Mouse (Mus musculus): ENCODE data around the gene Limch1. TPM values are rescaled to one million over a fixed set of nuclear protein-coding genes. Genes with fewer than 3 reads are reported as not detected.
A peak's percentile ranks its signal among the peaks of the same experiment; 100 is the strongest.

Limch1 gene
- polyA plus RNA-seq, 1 experiment from 2014 or later, result 61.9 TPM

GRCm38 (mm10) chr5:66996886-66997599, 251.4 kb downstream of the Limch1 start:
- WGBS, result 2% methylated on average over 33 of the region's 33 CpGs
- peaks cover 38% of the 10 kb centered on the region for H3K4me1 ChIP-seq

DNA sequence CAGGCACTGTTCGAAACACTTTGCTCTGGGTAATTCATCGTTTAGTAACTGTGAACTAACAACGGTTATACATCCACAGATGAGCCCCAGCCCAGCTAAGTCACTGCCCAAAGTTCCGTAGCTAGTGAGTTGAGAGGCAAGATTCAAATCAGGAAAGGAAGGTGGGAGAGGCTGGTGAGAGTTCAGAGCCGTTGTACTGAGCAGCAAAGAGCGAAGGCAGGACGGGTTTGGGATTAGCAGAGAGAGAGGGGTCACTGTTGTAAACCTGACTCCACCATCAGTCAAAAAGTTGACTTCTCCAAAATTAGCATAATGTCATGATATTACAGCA, 251.9 kb downstream of the Limch1 start:
- H3K27ac ChIP-seq, result no peak overlapping the region
- ATAC-seq (ENCODE audit: insufficient number of reproducible peaks, insufficient read depth, low FRiP score, low TSS enrichment), result no peak
- no peak overlapping the region for H3K9ac ChIP-seq
- peak overlapping the region; percentile 38 for H3K4me3 ChIP-seq
- H3K36me3 ChIP-seq, result peaks cover 13% of the 10 kb centered on the region
- H3K9me3 ChIP-seq, result no peaks in the 10 kb centered on the region
- H3K27me3 ChIP-seq, result no peaks in the 10 kb centered on the region
- 19% methylated on average over 7 of the region's 7 CpGs for WGBS
- peak overlapping the region; percentile 55 for H3K4me2 ChIP-seq (replicated peaks)
- H3K4me1 ChIP-seq, result peaks cover 38% of the 10 kb centered on the region

More at GRCm38 (mm10) chr5:66996886-66997599, 251.4 kb downstream of the Limch1 start:
- Histone ChIP-seq H3K9ac (peak overlapping the region; percentile 52), H3K36me3 (peaks cover 10% of the 10 kb centered on the region; the same call in 1 of the 2 replicates), H3K27me3 (no peaks in the 10 kb centered on the region), H3K4me3 (peak overlapping the region; percentile 38), H3K9me3 (no peaks in the 10 kb centered on the region), H3K27ac (peak overlapping the region; percentile 46), H3K4me2 (replicated peaks) (peak overlapping the region; percentile 55)
- ATAC-seq (ENCODE audit: insufficient number of reproducible peaks, insufficient read depth, low FRiP score, low TSS enrichment), result peak; percentile 78

DNA sequence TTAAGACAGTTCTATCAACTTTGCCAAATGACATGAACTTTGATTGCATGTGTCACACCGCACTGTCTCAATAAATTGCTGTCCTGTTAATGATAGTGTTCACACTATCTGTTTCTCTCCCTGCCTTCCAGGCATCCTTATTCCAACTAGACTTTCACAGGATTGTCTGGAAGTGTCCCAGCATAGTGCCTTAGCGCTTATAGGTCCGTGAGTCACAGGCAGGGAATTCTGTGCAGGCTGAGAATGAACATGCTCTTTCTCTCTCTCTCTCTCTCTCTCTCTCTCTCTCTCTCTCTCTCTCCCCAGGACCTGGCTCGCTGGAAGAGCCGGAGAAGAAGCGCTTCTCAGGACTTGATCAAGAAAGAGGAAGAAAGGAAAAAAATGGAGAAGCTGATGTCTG, 252.7 kb downstream of the Limch1 start:
- Histone ChIP-seq H3K27me3 (no peaks in the 10 kb centered on the region), H3K4me1 (peaks cover 33% of the 10 kb centered on the region), H3K9ac (no peak overlapping the region), H3K4me2 (replicated peaks) (no peak overlapping the region), H3K36me3 (peaks cover 19% of the 10 kb centered on the region), H3K9me3 (no peaks in the 10 kb centered on the region), H3K4me3 (no peak overlapping the region), H3K27ac (no peak overlapping the region)
- WGBS, result 84% methylated on average over 6 of the region's 6 CpGs
- no peak for ATAC-seq (ENCODE audit: insufficient number of reproducible peaks, insufficient read depth, low FRiP score, low TSS enrichment)

GRCm38 (mm10) chr5:67002346-67002745, 256.7 kb downstream of the Limch1 start:
- Histone ChIP-seq H3K27me3 (no peaks in the 10 kb centered on the region), H3K27ac (no peak overlapping the region), H3K4me3 (no peak overlapping the region), H3K9me3 (no peaks in the 10 kb centered on the region), H3K4me1 (peaks cover 6% of the 10 kb centered on the region; the same call in 1 of the 2 replicates), H3K9ac (no peak overlapping the region), H3K4me2 (replicated peaks) (no peak overlapping the region), H3K36me3 (peaks cover 19% of the 10 kb centered on the region)
- ATAC-seq (ENCODE audit: insufficient number of reproducible peaks, insufficient read depth, low FRiP score, low TSS enrichment), result no peak
- 86% methylated on average over 6 of the region's 6 CpGs for WGBS

DNA sequence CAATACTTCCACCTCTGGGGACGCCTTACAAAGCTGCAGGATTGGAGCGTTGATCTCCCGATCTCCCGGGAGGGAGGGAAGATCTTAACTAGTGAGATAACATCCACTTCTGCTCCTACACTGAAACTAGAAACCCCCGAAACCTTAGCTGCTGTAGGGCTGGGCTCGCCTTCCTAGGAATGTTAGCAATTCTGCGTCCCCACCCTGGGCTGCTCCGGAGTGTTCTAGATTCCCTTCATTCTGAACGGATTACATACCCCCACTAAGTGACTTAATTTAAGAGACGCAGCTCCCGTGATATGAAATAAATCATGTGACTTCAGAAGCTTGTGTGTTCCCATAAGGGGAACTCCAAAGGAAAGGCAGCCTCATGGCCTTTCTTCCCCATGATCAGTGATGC, 259.0 kb downstream of the Limch1 start:
- Histone ChIP-seq H3K4me2 (replicated peaks) (no peak overlapping the region), H3K9ac (no peak overlapping the region), H3K27me3 (no peaks in the 10 kb centered on the region), H3K36me3 (peaks cover 24% of the 10 kb centered on the region), H3K27ac (no peak overlapping the region), H3K9me3 (no peaks in the 10 kb centered on the region), H3K4me3 (no peak overlapping the region), H3K4me1 (no peaks in the 10 kb centered on the region)
- 52% methylated on average over 11 of the region's 11 CpGs for WGBS
- no peak for ATAC-seq (ENCODE audit: insufficient number of reproducible peaks, insufficient read depth, low FRiP score, low TSS enrichment)

DNA sequence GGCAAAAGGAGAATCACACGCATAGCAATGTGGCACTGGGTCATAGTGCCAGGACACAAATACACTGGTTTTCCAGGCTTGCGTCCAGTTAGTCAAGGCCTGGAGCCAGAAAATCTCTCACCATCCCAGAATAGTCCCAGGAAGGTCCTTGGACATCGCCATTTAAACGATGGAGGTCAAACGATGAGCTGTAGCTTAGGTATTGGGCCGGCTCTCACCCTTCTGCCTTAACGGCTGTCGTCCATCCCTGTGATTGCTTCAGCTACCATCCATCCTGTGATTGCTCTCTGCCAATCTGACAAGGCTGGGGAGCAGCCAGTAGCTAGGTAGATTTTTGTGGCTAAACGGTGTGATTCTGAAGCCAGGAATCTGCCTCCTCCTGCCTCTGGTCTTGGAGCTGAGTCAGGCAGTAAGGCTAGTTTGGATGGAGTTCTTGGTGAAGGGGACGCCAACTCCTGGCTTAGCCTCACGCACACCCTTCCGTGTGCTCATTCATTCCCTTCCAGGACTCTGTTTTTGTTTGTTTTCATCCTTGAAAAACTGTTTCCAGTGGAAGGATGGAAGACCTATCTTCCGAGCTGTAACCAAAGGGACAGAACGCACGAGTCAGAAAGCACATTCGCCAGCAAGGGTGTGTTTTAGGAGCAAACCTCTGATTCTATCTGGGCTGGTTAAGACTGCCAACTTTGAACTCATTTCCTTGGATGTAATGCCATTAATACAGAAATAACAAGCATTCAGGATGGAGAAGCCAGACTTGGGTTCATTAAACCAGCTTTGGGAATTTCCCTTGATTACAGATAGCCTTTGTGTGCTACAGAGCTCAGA, 265.6 kb downstream of the Limch1 start:
- 90% methylated on average over 16 of the region's 16 CpGs for WGBS
- H3K4me2 ChIP-seq (replicated peaks), result no peak overlapping the region
- no peaks in the 10 kb centered on the region for H3K9me3 ChIP-seq
- H3K4me3 ChIP-seq, result no peak overlapping the region
- H3K27me3 ChIP-seq, result no peaks in the 10 kb centered on the region
- H3K36me3 ChIP-seq, result peaks cover 10% of the 10 kb centered on the region
- no peak overlapping the region for H3K9ac ChIP-seq
- ATAC-seq (ENCODE audit: insufficient number of reproducible peaks, insufficient read depth, low FRiP score, low TSS enrichment), result no peak
- no peak overlapping the region for H3K27ac ChIP-seq
- H3K4me1 ChIP-seq, result no peaks in the 10 kb centered on the region

DNA sequence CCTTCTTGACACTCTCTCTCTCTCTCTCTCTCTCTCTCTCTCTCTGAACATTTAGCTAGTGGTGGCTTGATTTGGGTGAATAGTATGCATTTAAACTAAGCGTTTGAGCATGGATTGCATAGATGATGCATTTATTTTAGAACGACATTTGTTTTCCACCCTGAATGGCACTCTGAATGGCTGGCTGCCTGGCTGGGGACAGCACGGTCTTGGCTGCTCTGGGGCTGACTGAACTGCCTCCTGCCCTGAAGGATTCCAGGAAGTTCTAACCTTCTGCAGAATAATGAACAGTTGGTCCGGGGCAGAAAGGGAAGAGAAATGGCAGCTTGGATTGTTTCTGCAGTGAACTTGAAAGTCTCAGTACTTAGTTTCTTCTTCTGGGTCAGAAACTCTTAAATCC, 266.4 kb downstream of the Limch1 start:
- ATAC-seq (ENCODE audit: insufficient number of reproducible peaks, insufficient read depth, low FRiP score, low TSS enrichment), result no peak
- WGBS, result 88% methylated on average over 4 of the region's 4 CpGs

GRCm38 (mm10) chr5:67013926-67014325, 268.3 kb downstream of the Limch1 start:
- no peak for ATAC-seq (ENCODE audit: insufficient number of reproducible peaks, insufficient read depth, low FRiP score, low TSS enrichment)
- peaks cover 22% of the 10 kb centered on the region for H3K36me3 ChIP-seq
- H3K4me3 ChIP-seq, result no peak overlapping the region
- no peaks in the 10 kb centered on the region for H3K9me3 ChIP-seq
- no peaks in the 10 kb centered on the region for H3K27me3 ChIP-seq
- no peak overlapping the region for H3K9ac ChIP-seq
- H3K4me2 ChIP-seq (replicated peaks), result no peak overlapping the region
- no peak overlapping the region for H3K27ac ChIP-seq
- WGBS, result 74% methylated on average over 3 of the region's 3 CpGs
- H3K4me1 ChIP-seq, result no peaks in the 10 kb centered on the region

More for the DNA sequence above, 266.4 kb downstream of the Limch1 start:
- no peaks in the 10 kb centered on the region for H3K4me1 ChIP-seq
- peaks cover 11% of the 10 kb centered on the region for H3K36me3 ChIP-seq
- no peaks in the 10 kb centered on the region for H3K9me3 ChIP-seq
- H3K27ac ChIP-seq, result no peak overlapping the region
- H3K4me3 ChIP-seq, result no peak overlapping the region
- H3K27me3 ChIP-seq, result no peaks in the 10 kb centered on the region
- no peak overlapping the region for H3K9ac ChIP-seq
- no peak overlapping the region for H3K4me2 ChIP-seq (replicated peaks)

DNA sequence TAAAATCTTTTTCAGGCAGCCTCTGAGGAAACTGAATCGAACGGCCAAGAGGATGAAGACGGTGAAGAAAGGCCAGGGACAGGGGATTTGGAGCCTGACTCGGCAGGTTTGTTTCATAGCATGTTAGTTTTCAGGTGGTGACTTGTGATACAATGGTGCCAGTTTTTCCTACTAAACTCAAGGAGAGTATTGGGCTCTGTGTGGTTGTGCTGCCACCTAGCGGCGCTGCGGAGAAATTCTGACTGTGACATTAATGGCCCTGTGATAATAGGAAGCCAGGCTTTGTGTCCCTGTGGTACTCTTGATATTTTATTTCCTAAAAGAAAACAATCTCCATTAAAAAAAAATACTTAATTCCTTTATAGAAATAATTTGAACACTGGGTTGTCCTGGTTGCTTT, 270.8 kb downstream of the Limch1 start:
- H3K27me3 ChIP-seq, result no peaks in the 10 kb centered on the region
- H3K9ac ChIP-seq, result no peak overlapping the region
- 13% methylated on average over 7 of the region's 7 CpGs for WGBS
- no peak overlapping the region for H3K4me3 ChIP-seq
- H3K9me3 ChIP-seq, result no peaks in the 10 kb centered on the region
- H3K4me1 ChIP-seq, result no peaks in the 10 kb centered on the region
- peaks cover 17% of the 10 kb centered on the region for H3K36me3 ChIP-seq
- H3K27ac ChIP-seq, result 0 out of 2 replicates have a peak overlapping the region, but pooled peaks have one; percentile 23
- no peak overlapping the region for H3K4me2 ChIP-seq (replicated peaks)
- no peak for ATAC-seq (ENCODE audit: insufficient number of reproducible peaks, insufficient read depth, low FRiP score, low TSS enrichment)

DNA sequence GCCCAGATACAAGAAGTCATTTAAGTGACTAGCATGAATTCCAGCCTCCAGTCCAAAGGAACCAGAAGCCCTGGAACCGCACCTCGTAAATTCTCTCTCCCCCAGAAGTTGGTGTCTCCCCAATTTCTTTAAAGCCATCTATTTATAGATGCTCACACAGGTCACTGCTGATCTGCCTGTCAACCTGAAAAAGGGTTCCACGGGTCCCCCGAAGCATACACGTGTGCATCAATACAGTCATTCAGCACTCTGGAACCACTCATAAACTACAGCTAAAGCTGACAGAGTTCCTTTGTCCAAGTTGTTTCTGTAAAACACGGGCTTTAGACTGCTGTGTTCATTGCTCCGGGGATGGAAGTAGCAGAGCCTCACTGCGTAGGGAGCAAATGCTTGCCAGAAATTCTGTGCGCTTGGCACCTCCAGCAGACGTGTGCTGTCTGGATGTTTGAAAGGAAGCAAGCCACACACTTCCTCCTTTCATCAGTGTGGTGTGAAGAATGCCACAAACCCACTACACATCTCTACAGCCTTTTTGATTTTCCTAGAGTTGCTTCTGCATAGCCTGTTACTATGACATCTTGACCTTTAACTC, 278.9 kb downstream of the Limch1 start:
- H3K36me3 ChIP-seq, result peaks cover 27% of the 10 kb centered on the region; the same call in 1 of the 2 replicates
- 73% methylated on average over 10 of the region's 10 CpGs for WGBS
- H3K27ac ChIP-seq, result no peak overlapping the region

GRCm38 (mm10) chr5:67025095-67025494, 279.5 kb downstream of the Limch1 start:
- Histone ChIP-seq H3K4me2 (replicated peaks) (no peak overlapping the region), H3K4me3 (no peak overlapping the region), H3K36me3 (peaks cover 29% of the 10 kb centered on the region), H3K9ac (no peak overlapping the region), H3K27ac (no peak overlapping the region), H3K9me3 (no peaks in the 10 kb centered on the region), H3K4me1 (no peaks in the 10 kb centered on the region), H3K27me3 (no peaks in the 10 kb centered on the region)
- WGBS, result 74% methylated on average over 8 of the region's 8 CpGs
- no peak for ATAC-seq (ENCODE audit: insufficient number of reproducible peaks, insufficient read depth, low FRiP score, low TSS enrichment)

More for the DNA sequence above, 278.9 kb downstream of the Limch1 start:
- Histone ChIP-seq H3K9ac (no peak overlapping the region), H3K27me3 (no peaks in the 10 kb centered on the region), H3K9me3 (no peaks in the 10 kb centered on the region), H3K4me1 (no peaks in the 10 kb centered on the region), H3K4me2 (replicated peaks) (no peak overlapping the region), H3K4me3 (no peak overlapping the region)
- 0 out of 2 replicates have a peak, but pooled peaks have one; percentile 41 for ATAC-seq (ENCODE audit: insufficient number of reproducible peaks, insufficient read depth, low FRiP score, low TSS enrichment)

Data from embryonic facial prominence, embryonic 12.5 days (tissue).